Mouse (Mus musculus): ENCODE results near the gene Tns3. TPM values are rescaled to one million over a fixed set of nuclear protein-coding genes. Genes with fewer than 3 reads are reported as not detected.

The Tns3 gene
- 10 to 100 TPM; 33.5 to 34.4 TPM for total RNA-seq (2021)
- long read RNA-seq, experiment 1, partial matches to known transcripts: 3 of 12 reads
- long read RNA-seq, experiment 1, other reads (novel, unspliced or antisense): 9 of 12 reads
- long read RNA-seq, experiment 2, partial matches to known transcripts: 0 of 5 reads
- long read RNA-seq, experiment 2, other reads (novel, unspliced or antisense): 5 of 5 reads

- DNase-seq (ENCODE audit: low spot score in 2 of 2): no peak
Measured at GRCm38 (mm10) chr11:8664393-8664743, at the start of gene Tns3. Tns3 (minus strand) TSS chr11:8664535.

GRCm38 (mm10) chr11:8706246-8707041 is 42.1 kb upstream of the Tns3 start:
- DNase-seq (ENCODE audit: low spot score in 2 of 2): no peak

- no peak for DNase-seq (ENCODE audit: low spot score in 2 of 2)
Measured at GRCm38 (mm10) chr11:8705156-8705555, 40.8 kb upstream of the Tns3 start.

GRCm38 (mm10) chr11:8703876-8704275 is 39.5 kb upstream of the Tns3 start:
- no peak for DNase-seq (ENCODE audit: low spot score in 2 of 2)

- no peak for DNase-seq (ENCODE audit: low spot score in 2 of 2)
Measured at GRCm38 (mm10) chr11:8702532-8702886, 38.2 kb upstream of the Tns3 start.

GRCm38 (mm10) chr11:8701845-8702531 is 37.7 kb upstream of the Tns3 start:
- DNase-seq (ENCODE audit: low spot score in 2 of 2): no peak

- DNase-seq (ENCODE audit: low spot score in 2 of 2): no peak
Measured at GRCm38 (mm10) chr11:8701400-8701799, 37.1 kb upstream of the Tns3 start.

GRCm38 (mm10) chr11:8700641-8701221 is 36.4 kb upstream of the Tns3 start:
- no peak for DNase-seq (ENCODE audit: low spot score in 2 of 2)

- no peak for DNase-seq (ENCODE audit: low spot score in 2 of 2)
Measured at GRCm38 (mm10) chr11:8699777-8700176, 35.4 kb upstream of the Tns3 start.

- DNase-seq (ENCODE audit: low spot score in 2 of 2): no peak
Measured at GRCm38 (mm10) chr11:8697670-8698069, 33.3 kb upstream of the Tns3 start.

GRCm38 (mm10) chr11:8694096-8694495 is 29.8 kb upstream of the Tns3 start:
- no peak for DNase-seq (ENCODE audit: low spot score in 2 of 2)

GRCm38 (mm10) chr11:8692536-8693471 is 28.5 kb upstream of the Tns3 start:
- no peak for DNase-seq (ENCODE audit: low spot score in 2 of 2)

GRCm38 (mm10) chr11:8692162-8692535 is 27.8 kb upstream of the Tns3 start:
- no peak for DNase-seq (ENCODE audit: low spot score in 2 of 2)

- DNase-seq (ENCODE audit: low spot score in 2 of 2): no peak
Measured at GRCm38 (mm10) chr11:8691605-8692004, 27.3 kb upstream of the Tns3 start.

GRCm38 (mm10) chr11:8690633-8691032 is 26.3 kb upstream of the Tns3 start:
- DNase-seq (ENCODE audit: low spot score in 2 of 2): no peak

GRCm38 (mm10) chr11:8689515-8689914 is 25.2 kb upstream of the Tns3 start:
- no peak for DNase-seq (ENCODE audit: low spot score in 2 of 2)

GRCm38 (mm10) chr11:8688907-8689306 is 24.6 kb upstream of the Tns3 start:
- no peak for DNase-seq (ENCODE audit: low spot score in 2 of 2)

GRCm38 (mm10) chr11:8686501-8686900 is 22.2 kb upstream of the Tns3 start:
- no peak for DNase-seq (ENCODE audit: low spot score in 2 of 2)

GRCm38 (mm10) chr11:8686061-8686460 is 21.7 kb upstream of the Tns3 start:
- DNase-seq (ENCODE audit: low spot score in 2 of 2): no peak

GRCm38 (mm10) chr11:8685195-8685594 is 20.9 kb upstream of the Tns3 start:
- DNase-seq (ENCODE audit: low spot score in 2 of 2): no peak

GRCm38 (mm10) chr11:8684262-8684661 is 19.9 kb upstream of the Tns3 start:
- DNase-seq (ENCODE audit: low spot score in 2 of 2): no peak
